Mouse (Mus musculus): ENCODE data around the gene Clmp.

The Clmp gene

GRCm38 (mm10) chr9:40805263-40805662 lies 119.5 kb downstream of the Clmp start:
- DNase-seq = peak; percentile 70

- no peak for DNase-seq
Measured at GRCm38 (mm10) chr9:40806440-40807288, 120.9 kb downstream of the Clmp start.

GRCm38 (mm10) chr9:40807289-40807920 lies 121.6 kb downstream of the Clmp start:
- DNase-seq = no peak

- DNase-seq = no peak
Measured at GRCm38 (mm10) chr9:40808061-40808906, 122.5 kb downstream of the Clmp start.

GRCm38 (mm10) chr9:40808907-40809280 lies 123.1 kb downstream of the Clmp start:
- DNase-seq = no peak

GRCm38 (mm10) chr9:40811860-40812259 lies 126.1 kb downstream of the Clmp start:
- DNase-seq = no peak

- DNase-seq = no peak
Measured at GRCm38 (mm10) chr9:40814060-40814459, 128.3 kb downstream of the Clmp start.

GRCm38 (mm10) chr9:40817325-40818028 lies 131.7 kb downstream of the Clmp start:
- no peak for DNase-seq

- no peak for DNase-seq
Measured at GRCm38 (mm10) chr9:40825601-40826000, 139.8 kb downstream of the Clmp start.

- DNase-seq = no peak
Measured at GRCm38 (mm10) chr9:40827366-40827765, 141.6 kb downstream of the Clmp start.

GRCm38 (mm10) chr9:40834569-40834968 lies 148.8 kb downstream of the Clmp start:
- peak; percentile 83 for DNase-seq
